Mouse (Mus musculus) cerebellum, adult 2 months (tissue): ENCODE measurements around the gene Smarca4. TPM values are rescaled to one million over a fixed set of nuclear protein-coding genes. Genes with fewer than 3 reads are reported as not detected.

ENCODE experiments used
- DNase-seq, 2 experiments: peaks; one replicate each; pipeline ENCODE4 v3.0.0; 2021
- H3K27ac ChIP-seq: fragments of 200-500 bp; 2 replicates; pipeline ENCODE4 v1.5.1; 2012; ENCODE audit warnings: low read length, control low read depth, inconsistent platforms; ENCODE audit not compliant: insufficient read depth
- H3K27me3 ChIP-seq: fragments of 200-500 bp; 2 replicates; pipeline ENCODE4 v1.6.1; 2012; ENCODE audit warnings: inconsistent platforms, mild to moderate bottlenecking, low read length, moderate library complexity; ENCODE audit not compliant: control insufficient read depth, insufficient read depth
- H3K4me1 ChIP-seq: fragments of 200-500 bp; 2 replicates; pipeline ENCODE4 v1.6.1; 2011; ENCODE audit warnings: low read length; ENCODE audit not compliant: control insufficient read depth, insufficient read depth
- H3K4me3 ChIP-seq: fragments of 200-500 bp; replicated peaks from 2 replicates; pipeline ENCODE3; 2011; ENCODE audit warnings: mild to moderate bottlenecking, low read depth, low read length, control low read depth; ENCODE audit not compliant: insufficient read depth
- CTCF ChIP-seq: fragments of 200-500 bp; IDR thresholded peaks from 2 replicates; pipeline ENCODE4 v1.5.1; 2011; ENCODE audit warnings: low read depth, mild to moderate bottlenecking, control low read depth, low read length, moderate library complexity, borderline replicate concordance; ENCODE audit not compliant: insufficient read depth
- POLR2A ChIP-seq: fragments of 200-500 bp; IDR thresholded peaks from 2 replicates; pipeline ENCODE4 v1.6.1; 2011; ENCODE audit warnings: low read length, control low read depth, borderline replicate concordance; ENCODE audit not compliant: insufficient read depth
- WGBS: fragments of 180-500 bp; shearing (Covaris S2); methylation state at CpG from one replicate; pipeline ENCODE4 v1.1.7; 2018; 5-methylcytosine and 5-hydroxymethylcytosine counted together
- polyA plus RNA-seq: library from polyadenylated mRNA; depleted of rRNA; stranded (reverse); fragments of >200 nt; gene quantifications from 2 replicates; pipeline ENCODE4 v1.2.3, GENCODE M21; 2012

The Smarca4 gene
- polyA plus RNA-seq, 1 experiment = 88.8 TPM

DNA sequence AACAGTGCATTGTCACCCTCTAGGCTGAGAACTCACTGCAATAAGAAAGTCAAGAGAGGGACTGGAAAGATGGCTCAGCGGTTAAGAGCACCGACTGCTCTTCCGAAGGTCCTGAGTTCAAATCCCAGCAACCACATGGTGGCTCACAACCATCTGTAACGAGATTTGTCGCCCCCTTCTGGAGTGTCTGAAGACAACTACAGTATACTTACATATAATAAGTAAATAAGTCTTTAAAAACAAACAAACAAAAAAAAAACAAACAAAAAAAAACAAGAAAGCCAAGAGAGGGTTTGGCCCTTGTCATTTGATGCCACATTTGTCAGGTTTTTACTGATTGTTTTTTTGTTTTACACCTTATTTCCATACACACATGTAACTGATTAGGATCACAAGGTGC lies 11.8 kb upstream of the Smarca4 start:
- Histone ChIP-seq H3K4me3 (no peak overlapping the region), H3K27me3 (no peaks in the 10 kb centered on the region), H3K4me1 (no peaks in the 10 kb centered on the region), H3K27ac (no peak overlapping the region)
- WGBS = 70% methylated on average over 5 of the region's 5 CpGs
- DNase-seq = no peak
- TF ChIP-seq POLR2A (no peak), CTCF (no peak)

DNA sequence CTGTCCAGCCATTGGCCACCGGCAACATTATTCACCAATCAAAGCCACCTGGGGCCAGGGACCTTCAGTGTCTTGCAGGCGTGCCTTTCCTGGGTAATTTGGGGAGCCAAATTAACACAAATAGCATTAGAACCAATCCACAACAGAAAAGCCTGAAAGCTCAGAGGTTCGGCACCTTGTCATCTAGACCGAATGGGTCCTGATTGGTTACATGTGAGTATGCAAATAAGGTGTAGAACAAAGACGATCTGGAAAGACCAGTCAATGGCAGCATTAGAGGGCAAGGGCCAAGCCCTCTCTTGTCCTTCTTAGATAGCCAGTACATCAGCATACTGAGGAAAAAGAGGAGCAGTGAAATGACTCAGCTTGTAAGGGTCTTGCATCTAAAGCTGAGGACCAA lies 10.1 kb upstream of the Smarca4 start:
- Histone ChIP-seq H3K4me1 (no peaks in the 10 kb centered on the region), H3K27ac (no peak overlapping the region), H3K4me3 (no peak overlapping the region), H3K27me3 (no peaks in the 10 kb centered on the region)
- no peak for DNase-seq
- 80% methylated on average over 5 of the region's 5 CpGs for WGBS
- TF ChIP-seq POLR2A (no peak), CTCF (no peak)

DNA sequence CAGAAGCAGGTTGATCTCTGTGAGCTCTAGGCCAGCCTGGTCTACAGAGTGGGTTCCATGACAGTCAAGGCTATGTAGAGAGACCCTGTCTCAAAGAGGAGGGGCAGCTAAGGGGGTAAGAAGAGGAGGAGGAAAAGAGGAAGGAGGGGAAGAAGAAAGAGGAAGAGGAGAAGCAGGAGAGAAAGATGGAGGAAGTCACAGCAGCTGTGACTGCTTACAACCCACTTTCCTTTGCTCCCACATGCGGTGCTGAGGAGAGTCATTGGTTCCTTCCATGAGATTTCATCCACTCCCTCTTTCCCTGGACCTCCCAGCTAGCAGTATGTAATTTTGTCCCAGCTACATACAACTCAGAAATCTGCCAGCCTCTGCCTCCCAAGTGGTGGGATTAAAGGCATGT lies 9.3 kb upstream of the Smarca4 start:
- WGBS = 84% methylated on average over 1 of the region's 1 CpGs
- DNase-seq = no peak
- Histone ChIP-seq H3K4me3 (no peak overlapping the region), H3K27me3 (no peaks in the 10 kb centered on the region), H3K4me1 (no peaks in the 10 kb centered on the region), H3K27ac (no peak overlapping the region)
- TF ChIP-seq POLR2A (no peak), CTCF (no peak)

DNA sequence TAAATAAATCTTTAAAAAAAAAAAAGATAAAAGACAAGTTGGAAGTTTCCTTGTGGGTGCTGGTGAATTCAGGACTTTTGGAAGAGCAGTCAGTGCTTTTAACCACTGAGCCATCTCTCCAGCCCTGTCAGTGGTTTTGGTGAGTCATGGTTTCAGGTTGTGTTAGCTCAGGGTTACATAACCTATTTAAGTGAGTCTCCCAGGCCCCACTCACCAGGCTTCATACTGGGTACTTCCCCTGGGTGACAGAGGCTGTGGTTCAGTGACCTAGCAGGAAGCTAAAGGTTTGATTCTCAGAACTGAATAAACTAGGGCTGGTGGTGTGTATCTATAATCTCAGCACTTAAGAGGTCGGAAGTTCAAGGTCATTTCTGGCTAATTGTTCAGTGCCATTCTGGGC lies 6.1 kb upstream of the Smarca4 start:
- DNase-seq = no peak
- Histone ChIP-seq H3K27ac (no peak overlapping the region), H3K27me3 (no peaks in the 10 kb centered on the region), H3K4me1 (no peaks in the 10 kb centered on the region), H3K4me3 (no peak overlapping the region)
- no peak for TF ChIP-seq CTCF
- TF ChIP-seq POLR2A = no peak
- WGBS = 89% methylated on average over 1 of the region's 1 CpGs

GRCm38 (mm10) chr9:21614864-21615616 lies 929 bp upstream of the Smarca4 start:
- 69% methylated on average over 15 of the region's 15 CpGs for WGBS
- no peak for DNase-seq
- TF ChIP-seq POLR2A (no peak), CTCF (no peak)
- no peaks in the 10 kb centered on the region for H3K27me3 ChIP-seq
- H3K27ac ChIP-seq = peak overlapping the region; percentile 86
- peak overlapping the region; percentile 76 for H3K4me3 ChIP-seq
- peaks cover 9% of the 10 kb centered on the region for H3K4me1 ChIP-seq

GRCm38 (mm10) chr9:21616232-21616781 lies 338 bp downstream of the Smarca4 start:
- TF ChIP-seq POLR2A (no peak), CTCF (no peak)
- Histone ChIP-seq H3K4me1 (peaks cover 9% of the 10 kb centered on the region), H3K27ac (peak overlapping the region; percentile 94), H3K27me3 (no peaks in the 10 kb centered on the region), H3K4me3 (peak overlapping the region; percentile 83)
- peak; percentile 89 to 92 for DNase-seq
- under 1% methylated on average over 55 of the region's 57 CpGs for WGBS

GRCm38 (mm10) chr9:21617066-21617465 lies 1.1 kb downstream of the Smarca4 start:
- DNase-seq = peak in 1 of 2 experiments; percentile 35
- 1% methylated on average over 10 of the region's 10 CpGs for WGBS
- no peaks in the 10 kb centered on the region for H3K27me3 ChIP-seq
- H3K4me3 ChIP-seq = peak overlapping the region; percentile 83
- H3K27ac ChIP-seq = peak overlapping the region; percentile 28
- TF ChIP-seq POLR2A = no peak
- no peak for TF ChIP-seq CTCF
- peaks cover 9% of the 10 kb centered on the region for H3K4me1 ChIP-seq

DNA sequence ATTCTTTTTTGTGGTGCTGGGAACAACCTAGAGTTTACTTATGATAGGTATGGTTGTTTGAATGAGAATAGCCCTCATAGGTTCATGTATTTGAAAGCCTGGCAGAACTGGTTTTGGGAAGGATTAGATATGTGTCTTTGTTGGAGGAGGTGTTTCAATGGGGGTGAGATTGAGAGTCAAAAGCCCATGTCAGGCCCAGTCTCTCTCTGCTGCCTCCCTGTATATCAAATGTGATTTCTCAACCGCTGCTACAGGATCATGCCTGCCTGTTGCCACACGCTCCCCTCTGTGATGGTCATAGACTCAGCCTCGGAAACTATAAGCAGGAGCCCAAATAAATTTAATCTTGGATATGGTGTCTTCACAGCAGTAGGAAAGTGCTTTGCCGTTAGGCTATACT lies 4.3 kb downstream of the Smarca4 start:
- H3K27ac ChIP-seq = no peak overlapping the region
- H3K4me3 ChIP-seq = no peak overlapping the region
- H3K27me3 ChIP-seq = no peaks in the 10 kb centered on the region
- 66% methylated on average over 4 of the region's 4 CpGs for WGBS
- no peak for DNase-seq
- peaks cover 17% of the 10 kb centered on the region for H3K4me1 ChIP-seq
- TF ChIP-seq CTCF = no peak
- no peak for TF ChIP-seq POLR2A
